Mouse (Mus musculus) ES-E14 (cell line): ENCODE results near the gene Dusp12. TPM values are rescaled to one million over a fixed set of nuclear protein-coding genes. Genes with fewer than 3 reads are reported as not detected.

Experiments
- DNase-seq: peaks from one replicate; pipeline ENCODE4 v3.0.0-alpha.2; 2013; ENCODE audit warnings: low read depth, low spot score
- H3K27ac ChIP-seq: 2 replicates; pipeline ENCODE4 v1.5.1; 2012; ENCODE audit warnings: low read depth, mild to moderate bottlenecking, low read length, moderate library complexity, mixed read lengths; ENCODE audit not compliant: poor library complexity, insufficient read depth, severe bottlenecking
- H3K36me3 ChIP-seq: 2 replicates; pipeline ENCODE4 v1.6.1; 2012; ENCODE audit warnings: mild to moderate bottlenecking, low read length, moderate library complexity, mixed read lengths; ENCODE audit not compliant: control insufficient read depth, poor library complexity, insufficient read depth, severe bottlenecking
- H3K4me1 ChIP-seq, 2 experiments: fragments of 150-350 bp in 1 of 2; sonication (generic) in 1 of 2; 2 replicates each; pipeline ENCODE4 v1.6.1; 2012; ENCODE audit warnings: low read length in 2 of 2, mild to moderate bottlenecking in 1 of 2, mixed read lengths in 1 of 2; ENCODE audit not compliant: control insufficient read depth in 2 of 2, insufficient read depth in 2 of 2, poor library complexity in 1 of 2
- H3K4me3 ChIP-seq, 2 experiments: fragments of 150-350 bp in 1 of 2; sonication (generic) in 1 of 2; 2 replicates each; pipeline ENCODE4 v1.5.1; 2012; ENCODE audit warnings: low read length in 2 of 2, low read depth in 1 of 2, mild to moderate bottlenecking in 1 of 2, mixed read lengths in 1 of 2; ENCODE audit not compliant: insufficient read depth in 1 of 2, poor library complexity in 1 of 2, severe bottlenecking in 1 of 2
- H3K9ac ChIP-seq: 2 replicates; pipeline ENCODE4 v1.6.1; 2012; ENCODE audit warnings: low read depth, mild to moderate bottlenecking, low read length, mixed read lengths; ENCODE audit not compliant: poor library complexity, insufficient read depth, severe bottlenecking
- H3K9me3 ChIP-seq: fragments of 150-350 bp; sonication (generic); 2 replicates; pipeline ENCODE4 v1.6.1; 2012; ENCODE audit warnings: low read depth, mild to moderate bottlenecking, low read length; ENCODE audit not compliant: control insufficient read depth, insufficient read depth
- CHD2 ChIP-seq: IDR thresholded peaks from 2 replicates; pipeline ENCODE4 v1.6.1; 2014; ENCODE audit warnings: mild to moderate bottlenecking, low read depth, low read length, inconsistent platforms
- HCFC1 ChIP-seq: IDR thresholded peaks from 2 replicates; pipeline ENCODE4 v1.6.1; 2012; ENCODE audit warnings: low read length, inconsistent platforms, borderline replicate concordance; ENCODE audit not compliant: insufficient read depth
- MAFK ChIP-seq: IDR thresholded peaks from 2 replicates; pipeline ENCODE4 v1.6.1; 2014; ENCODE audit warnings: mild to moderate bottlenecking, low read depth, low read length, inconsistent platforms; ENCODE audit not compliant: insufficient read depth
- ZC3H11A ChIP-seq: IDR thresholded peaks from 2 replicates; pipeline ENCODE4 v1.6.1; 2012; ENCODE audit warnings: low read depth, mild to moderate bottlenecking, inconsistent platforms, low read length, borderline replicate concordance
- ZNF384 ChIP-seq: IDR thresholded peaks from 2 replicates; pipeline ENCODE4 v1.6.1; 2012; ENCODE audit warnings: low read depth, low read length, inconsistent platforms
- in situ Hi-C, 2 experiments: fragments of 600-800 bp; cut with MboI; formaldehyde crosslinking; loops; one replicate each; pipeline ENCODE4 v1.15.1; 2025; ENCODE audit warnings: low sequenced_read_pairs in 2 of 2, inconsistent platforms in 1 of 2; ENCODE audit not compliant: unreplicated experiment in 2 of 2
- total RNA-seq: library from RNA; depleted of rRNA; stranded (reverse); fragments of 300-350 nt; gene quantifications from 2 replicates; pipeline ENCODE4 v1.2.3, GENCODE M21; 2012

Gene Dusp12
- total RNA-seq, 1 experiment, result 47.6 TPM

DNA sequence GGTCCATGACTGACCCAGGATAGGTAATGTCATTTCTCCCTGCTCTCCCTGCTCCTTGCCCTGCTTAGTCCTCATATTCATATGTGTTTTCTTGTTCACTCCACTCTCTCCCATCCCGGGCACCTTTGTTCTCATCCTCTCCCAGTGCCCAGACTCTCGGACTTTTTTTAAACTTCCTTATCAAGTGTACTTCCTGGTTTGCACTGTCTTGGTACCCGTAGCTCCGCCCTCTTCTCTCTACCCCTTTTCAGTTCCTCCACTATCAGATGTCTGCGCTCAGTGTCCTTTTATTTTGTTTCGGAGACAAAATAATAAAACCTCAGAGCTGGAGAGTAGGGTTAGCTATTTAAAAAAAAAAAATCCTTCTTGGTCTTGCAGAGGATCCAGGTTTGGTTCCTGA, 39.1 kb upstream of the Dusp12 start:
- Histone ChIP-seq H3K27ac (no peak overlapping the region), H3K36me3 (no peaks in the 10 kb centered on the region), H3K4me3 (no peak overlapping the region), H3K9me3 (no peaks in the 10 kb centered on the region), H3K4me1 (no peaks in the 10 kb centered on the region), H3K9ac (no peak overlapping the region)
- TF ChIP-seq MAFK (no peak), CHD2 (no peak), HCFC1 (no peak), ZC3H11A (no peak)
- DNase-seq, result no peak
- in situ Hi-C loops, result no loop called here

DNA sequence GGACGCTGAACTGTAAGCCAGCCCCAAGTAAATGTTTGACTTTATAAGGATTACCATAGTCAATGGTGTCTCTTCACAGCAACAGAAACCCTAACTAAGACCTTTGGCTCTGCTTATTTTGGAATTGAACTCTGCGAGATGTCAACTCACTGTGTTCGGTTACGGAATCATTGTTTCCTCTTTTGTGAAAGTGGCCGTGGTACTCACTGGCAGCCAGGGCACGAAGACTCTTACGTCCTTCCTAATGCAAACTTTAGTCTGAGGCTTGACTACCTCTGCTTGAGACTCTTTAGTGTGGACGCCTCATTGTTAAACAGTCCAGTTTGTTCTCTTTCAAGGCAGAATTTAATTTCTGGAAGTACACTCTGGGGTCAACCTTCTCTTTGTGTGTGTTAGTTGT, 34.0 kb upstream of the Dusp12 start:
- H3K4me3 ChIP-seq, result no peak overlapping the region

DNA sequence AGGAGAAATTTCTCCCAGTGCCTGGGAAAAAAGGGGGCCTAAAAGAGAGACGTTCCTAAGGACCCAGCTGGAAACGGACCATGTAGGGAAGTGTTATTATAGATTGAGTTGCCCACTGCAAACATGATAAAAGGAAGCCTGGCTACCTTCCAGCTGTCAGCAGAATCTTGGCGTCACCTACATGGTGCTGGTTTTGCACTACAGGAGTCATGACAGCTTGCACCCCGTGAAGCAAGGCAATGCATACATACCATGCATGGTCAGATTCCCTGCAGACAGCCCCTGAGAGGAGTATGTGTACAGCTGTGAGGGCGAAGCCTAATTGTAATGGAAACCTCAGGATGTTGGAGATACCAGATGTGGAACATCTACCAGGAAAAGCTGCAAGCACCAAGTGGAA, 30.3 kb upstream of the Dusp12 start:
- TF ChIP-seq ZNF384, result no peak
- TF ChIP-seq MAFK, result no peak
- TF ChIP-seq CHD2, result no peak
- no peak for TF ChIP-seq HCFC1
- TF ChIP-seq ZC3H11A, result no peak
- in situ Hi-C loops, result no loop called here
- Histone ChIP-seq H3K4me3 (no peak overlapping the region), H3K4me1 (no peaks in the 10 kb centered on the region), H3K9ac (no peak overlapping the region), H3K36me3 (no peaks in the 10 kb centered on the region), H3K27ac (no peak overlapping the region), H3K9me3 (no peaks in the 10 kb centered on the region)
- no peak for DNase-seq

More for the DNA sequence above, 34.0 kb upstream of the Dusp12 start:
- H3K9me3 ChIP-seq, result no peaks in the 10 kb centered on the region
- no peak for DNase-seq
- H3K27ac ChIP-seq, result no peak overlapping the region
- no peak overlapping the region for H3K9ac ChIP-seq
- no peaks in the 10 kb centered on the region for H3K36me3 ChIP-seq
- in situ Hi-C loops, result no loop called here
- TF ChIP-seq CHD2 (no peak), ZNF384 (no peak)
- H3K4me1 ChIP-seq, result no peaks in the 10 kb centered on the region

DNA sequence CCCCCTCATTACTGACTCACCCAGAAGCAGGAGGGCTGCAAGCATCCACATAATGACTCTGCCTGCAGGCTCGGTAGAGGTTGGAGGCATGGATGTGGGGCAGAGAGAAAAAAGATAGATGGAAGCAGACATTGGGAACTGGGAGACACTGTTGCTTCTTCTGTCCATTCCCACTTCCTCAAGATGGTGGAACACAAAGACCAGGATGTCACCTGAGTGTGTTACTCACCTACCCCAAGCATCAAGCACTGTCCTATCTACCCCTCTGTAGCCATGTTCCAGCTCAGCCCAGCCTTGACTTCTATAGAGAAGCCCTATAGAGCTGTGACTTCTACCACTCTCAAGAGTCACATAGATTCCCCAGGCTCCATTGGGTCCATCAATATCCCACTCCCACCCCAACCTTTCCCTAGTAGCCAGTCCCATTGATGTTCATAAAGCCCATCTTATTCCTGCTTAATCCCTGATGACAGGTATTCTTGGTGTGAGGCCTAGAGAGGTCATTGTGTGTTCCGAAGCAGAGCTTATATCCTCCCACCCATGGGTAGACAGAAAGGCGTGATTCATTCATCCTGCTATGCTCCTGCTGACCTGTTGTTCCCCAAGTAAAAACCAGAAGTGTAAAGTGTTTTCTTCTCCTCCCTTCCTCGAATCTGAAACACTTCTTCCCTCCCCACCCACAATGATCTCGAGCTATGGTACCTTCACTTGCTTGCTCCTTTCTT, 27.7 kb upstream of the Dusp12 start, which contains the start of gene Fcrlb:
Fcrlb (minus strand) TSS at position 51 of the 725 bp plus-strand sequence.
- in situ Hi-C loops, result no loop called here
- no peak within 1 kb of the TSS for H3K27ac ChIP-seq

DNA sequence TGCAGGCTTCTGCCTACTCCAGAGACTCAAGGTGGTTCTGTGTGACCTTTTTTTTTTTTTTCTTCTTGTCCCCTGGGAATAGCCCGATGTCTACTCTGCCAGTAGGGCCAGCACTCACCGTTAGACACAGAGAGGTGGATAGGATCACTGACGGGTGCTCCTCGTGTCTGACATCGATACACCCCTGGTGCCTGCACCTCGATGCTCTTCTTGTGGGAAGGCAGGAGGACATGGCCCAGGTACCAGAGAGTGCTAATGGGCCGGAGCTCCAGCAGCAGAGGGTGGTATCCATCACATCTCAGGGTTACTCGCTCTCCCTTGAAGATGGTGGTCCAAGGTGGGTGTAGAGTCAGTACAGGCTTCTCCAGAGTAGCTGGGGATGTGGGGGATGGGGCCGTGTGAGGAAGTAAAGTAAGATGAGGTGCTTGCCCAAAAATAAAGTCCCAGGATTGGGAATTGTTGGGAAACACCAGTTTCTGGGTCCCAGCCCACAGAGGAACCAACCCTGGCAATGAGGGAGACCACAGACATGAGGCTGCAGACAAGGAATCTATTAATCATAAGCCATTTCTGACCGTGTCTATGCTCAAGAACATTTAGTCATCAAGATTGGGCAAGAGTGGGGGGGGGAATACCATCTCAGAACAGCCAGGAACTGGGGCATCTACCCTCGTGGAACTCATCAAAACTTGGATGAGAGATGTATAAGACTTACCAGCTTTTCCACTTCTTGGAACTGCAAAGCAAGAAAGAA, 26.7 kb upstream of the Dusp12 start:
- in situ Hi-C loops, result no loop called here
- no peaks in the 10 kb centered on the region for H3K36me3 ChIP-seq
- no peak overlapping the region for H3K4me3 ChIP-seq
- TF ChIP-seq ZNF384 (no peak), HCFC1 (no peak), CHD2 (no peak), MAFK (no peak), ZC3H11A (no peak)
- no peak for DNase-seq
- H3K9me3 ChIP-seq, result no peaks in the 10 kb centered on the region
- H3K27ac ChIP-seq, result no peak overlapping the region
- no peak overlapping the region for H3K9ac ChIP-seq
- H3K4me1 ChIP-seq, result peaks cover 2% of the 10 kb centered on the region in 2 experiments; a peak in 1 of 4 replicates

More for the DNA sequence above, 27.7 kb upstream of the Dusp12 start, which contains the start of gene Fcrlb:
- H3K9ac ChIP-seq, result no peak within 1 kb of the TSS
- peaks cover 0 to 2% of the 10 kb centered on the region in 2 experiments; a peak in 1 of 4 replicates for H3K4me1 ChIP-seq
- no peaks in the 10 kb centered on the region for H3K36me3 ChIP-seq
- H3K9me3 ChIP-seq, result no peaks in the 10 kb centered on the region
- TF ChIP-seq ZC3H11A (no peak), MAFK (no peak), HCFC1 (no peak)
- no peak within 1 kb of the TSS for H3K4me3 ChIP-seq
- DNase-seq, result no peak
